Mouse (Mus musculus): ENCODE results near the gene Podxl2.

The Podxl2 gene

DNA sequence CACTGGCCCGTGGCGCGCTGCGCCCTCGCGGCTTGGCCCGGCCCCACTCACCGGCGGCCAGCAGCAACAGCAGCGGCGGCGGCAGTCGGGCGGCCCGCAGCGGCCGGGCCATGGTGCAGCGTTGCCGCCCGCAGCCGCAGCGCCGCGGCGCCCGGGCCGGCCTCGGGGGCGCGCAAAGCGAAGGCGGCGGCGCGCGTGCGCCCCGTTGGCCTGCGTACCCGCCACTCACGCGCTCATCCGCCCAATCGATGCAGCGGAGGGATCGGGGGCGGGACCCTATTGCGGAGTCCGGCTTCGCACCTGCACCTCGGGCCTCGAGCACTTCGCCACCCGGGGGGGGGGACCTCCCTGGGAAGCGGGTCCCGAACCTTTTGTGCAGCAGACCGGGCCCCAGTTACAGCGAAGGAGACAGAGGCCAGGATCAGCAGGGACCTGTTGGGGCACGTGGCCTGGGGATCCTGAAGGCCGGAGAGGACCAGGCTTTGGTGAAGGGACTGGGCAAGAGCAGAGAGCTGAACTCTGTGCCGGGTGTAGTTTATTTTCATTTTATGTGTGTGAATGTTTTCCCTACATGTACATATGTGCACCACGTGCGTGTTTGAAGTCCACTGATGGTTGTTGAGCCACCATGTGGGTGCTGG lies at the start of gene Podxl2:
Podxl2 (minus strand) TSS at position 177 of the 641 bp plus-strand sequence.
- peak; percentile 98 for DNase-seq

DNA sequence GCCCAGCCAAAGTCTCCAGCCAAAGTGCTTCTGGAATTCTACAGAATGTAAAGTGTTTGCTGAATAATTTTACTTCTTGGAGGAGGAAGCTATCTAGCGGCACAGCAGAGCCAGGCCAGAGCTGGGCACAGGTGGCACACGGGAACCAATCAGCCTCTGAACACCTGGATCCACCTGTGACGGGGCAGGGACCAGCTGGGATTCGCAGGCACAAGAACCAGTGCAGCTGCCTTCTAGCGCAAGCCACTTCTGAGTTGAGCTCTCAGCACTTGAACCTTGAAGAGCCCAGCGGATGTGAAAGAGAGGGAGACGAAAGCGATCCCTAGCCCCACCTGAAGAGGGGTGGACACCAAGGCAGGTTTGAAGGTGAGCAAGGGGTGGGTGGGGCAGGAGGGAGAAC lies 44.0 kb upstream of the Podxl2 start:
- DNase-seq: no peak

DNA sequence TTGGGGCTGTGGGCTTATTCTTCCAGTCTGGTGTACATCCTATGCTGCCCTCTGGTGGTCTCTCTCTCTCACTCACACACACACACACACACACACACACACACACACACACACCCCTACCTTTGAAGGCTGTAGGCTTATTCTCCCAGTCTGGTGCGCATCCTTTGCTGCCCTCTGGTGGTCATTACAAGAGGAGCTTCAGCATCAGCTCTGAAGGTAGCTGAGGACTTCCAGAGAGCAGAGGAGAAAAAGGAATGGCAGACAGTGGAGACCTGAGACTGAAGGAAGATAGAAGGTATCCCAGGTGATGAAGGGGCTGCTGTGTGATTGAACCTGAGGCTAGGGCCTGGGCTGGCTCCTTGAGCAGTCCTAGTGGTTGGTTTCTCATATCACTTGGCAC lies 41.3 kb upstream of the Podxl2 start:
- DNase-seq: peak; percentile 91

DNA sequence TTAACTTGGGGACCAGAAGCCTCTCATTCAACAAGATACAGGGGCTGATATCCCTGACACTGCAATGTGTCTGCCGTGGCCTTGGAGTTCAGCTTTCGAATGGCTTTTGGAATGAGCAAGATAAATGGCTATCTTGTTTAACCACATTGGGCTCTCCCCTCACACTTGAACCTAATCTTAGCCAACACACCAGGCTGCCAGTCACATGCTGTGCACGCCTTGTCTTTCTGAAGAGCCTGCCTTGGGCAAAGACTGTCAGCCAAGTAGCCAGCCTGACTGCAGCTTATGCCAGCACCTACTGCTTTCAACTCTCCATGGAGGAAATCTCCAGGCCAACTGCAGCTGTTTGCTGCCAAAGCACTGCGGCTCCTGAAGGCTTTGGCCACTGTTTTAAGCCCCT lies 40.7 kb upstream of the Podxl2 start:
- DNase-seq: peak; percentile 97

DNA sequence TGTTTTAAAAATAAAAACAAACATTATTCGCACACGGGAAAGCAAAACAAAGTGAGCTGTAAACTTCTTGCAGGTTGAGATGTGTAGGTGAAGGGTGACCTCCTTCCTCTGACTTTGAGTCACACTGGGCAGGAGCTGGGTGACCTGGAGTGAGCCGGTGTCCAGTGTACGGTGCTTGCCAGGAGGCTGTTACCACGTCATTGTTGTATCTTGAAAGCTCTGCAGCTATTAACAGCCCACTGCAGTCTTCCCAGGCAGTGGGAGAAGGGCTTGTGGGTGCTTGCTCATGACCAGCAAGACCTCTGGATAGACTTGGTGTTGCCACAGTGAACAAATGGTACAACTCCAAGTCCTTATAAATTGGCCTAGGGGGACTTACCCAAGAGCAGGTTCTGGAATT lies 40.0 kb upstream of the Podxl2 start:
- DNase-seq: peak; percentile 94

DNA sequence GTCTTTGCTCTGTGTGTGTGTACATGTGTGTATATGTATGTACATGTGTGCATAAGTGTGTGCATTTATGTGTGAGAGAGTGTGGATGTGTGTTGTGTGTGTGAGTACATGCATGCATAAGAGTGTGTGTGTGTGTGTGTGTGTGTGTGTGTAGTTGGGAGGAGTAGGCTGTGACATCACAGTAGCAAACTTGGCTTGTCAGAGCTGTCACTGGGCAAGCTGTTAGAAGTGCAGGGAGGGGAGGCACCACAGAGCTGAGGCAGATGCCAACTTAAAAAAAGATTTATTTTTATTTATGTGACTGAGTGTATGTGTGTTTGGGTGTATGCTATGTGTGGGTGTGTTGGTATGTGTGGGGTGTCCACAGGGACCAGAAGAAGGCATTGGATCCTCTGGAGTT lies 38.6 kb upstream of the Podxl2 start:
- DNase-seq: no peak

DNA sequence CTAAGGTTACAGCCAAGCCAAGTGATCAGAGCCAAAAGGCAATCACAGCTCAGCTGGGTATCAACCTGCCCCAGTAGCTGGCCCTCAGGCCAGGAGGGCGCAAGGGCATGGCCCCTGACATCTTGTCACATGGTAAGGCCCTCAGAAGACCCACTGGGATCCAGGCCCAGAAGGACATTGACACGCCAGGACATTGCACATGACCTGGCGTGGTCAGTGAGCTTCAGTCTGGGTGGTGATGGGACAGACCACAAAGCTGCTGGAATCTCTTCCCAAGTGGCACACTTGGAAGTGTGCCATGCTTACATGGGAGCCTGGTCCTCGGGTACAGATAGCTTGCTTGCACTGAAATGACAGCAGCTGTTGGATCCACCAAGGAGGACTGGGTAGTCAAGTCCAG lies 38.2 kb upstream of the Podxl2 start:
- DNase-seq: peak; percentile 97

DNA sequence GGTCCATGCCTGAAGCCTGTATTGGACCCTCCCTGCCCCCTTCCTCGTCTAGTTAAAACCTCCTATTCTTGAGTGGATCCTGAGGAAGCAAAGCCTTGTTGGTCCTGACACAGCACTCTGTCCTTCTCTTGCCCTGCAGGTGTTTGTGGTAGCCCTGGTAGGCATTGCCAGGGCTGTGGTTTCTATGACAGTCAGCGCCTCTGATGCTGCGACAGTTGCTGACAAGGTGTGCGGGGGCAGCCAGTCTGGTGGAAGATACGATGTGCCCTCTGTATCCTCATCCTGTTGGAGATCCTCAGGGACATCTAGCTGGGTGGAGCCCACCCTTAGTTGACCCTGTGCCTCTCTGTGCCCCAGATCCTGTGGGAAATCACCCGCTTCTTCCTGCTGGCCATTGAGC lies 34.3 kb upstream of the Podxl2 start:
- no peak for DNase-seq

DNA sequence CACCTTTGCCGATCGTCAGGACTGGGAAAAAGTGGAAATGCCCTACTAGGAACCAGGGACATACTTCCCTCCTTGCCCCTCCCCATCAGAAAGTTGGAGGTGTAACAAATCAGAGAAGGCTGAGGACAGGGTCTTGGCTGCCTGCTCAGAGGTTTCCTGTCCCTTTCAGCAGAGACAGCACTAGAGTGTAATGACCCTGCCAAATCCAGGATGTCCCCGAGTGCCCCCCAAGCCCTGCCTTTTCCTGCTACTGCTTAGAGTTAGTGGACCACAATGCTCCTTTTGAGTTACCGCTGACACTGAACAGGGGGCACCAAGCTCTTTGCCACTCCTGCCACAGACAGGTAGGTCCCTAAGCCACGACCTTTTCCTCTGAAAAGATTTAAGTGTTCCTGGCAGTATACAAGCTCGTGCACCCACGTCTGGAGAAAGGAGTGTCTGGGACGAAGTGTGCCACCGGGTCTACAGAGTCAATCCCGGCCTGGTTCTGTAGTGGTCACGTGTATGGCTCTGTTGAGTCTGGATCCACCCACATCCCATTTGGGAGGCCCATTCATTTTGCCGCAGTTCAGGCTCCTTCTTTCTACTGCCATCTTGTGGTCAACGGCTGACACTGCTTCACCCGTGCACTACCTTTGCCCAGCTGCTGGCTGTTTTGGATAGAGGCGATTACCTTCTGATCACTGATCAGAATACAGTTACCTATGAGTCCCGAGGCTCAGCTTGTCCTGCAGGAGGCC lies 31.7 kb upstream of the Podxl2 start:
- peak; percentile 97 for DNase-seq

DNA sequence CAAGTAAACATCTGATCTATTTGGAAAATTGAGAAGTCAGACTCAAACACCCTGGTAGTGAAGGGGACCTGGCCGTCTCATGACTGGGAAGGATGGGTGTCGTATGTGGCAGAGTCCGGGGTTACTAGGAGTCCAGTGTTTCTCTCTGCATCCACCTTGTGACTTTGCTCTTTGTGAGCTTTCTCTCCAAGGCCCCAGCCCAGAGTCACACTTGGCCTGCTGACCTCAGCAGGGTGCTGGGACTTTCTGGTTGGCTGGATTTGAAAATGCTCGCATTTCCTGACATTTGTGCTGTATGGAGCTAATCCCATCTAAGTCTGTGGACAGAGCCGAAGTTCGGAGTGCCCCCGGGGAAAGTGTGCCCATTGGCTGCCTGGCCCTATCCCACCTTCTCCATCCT lies 30.2 kb upstream of the Podxl2 start:
- DNase-seq: peak; percentile 86

DNA sequence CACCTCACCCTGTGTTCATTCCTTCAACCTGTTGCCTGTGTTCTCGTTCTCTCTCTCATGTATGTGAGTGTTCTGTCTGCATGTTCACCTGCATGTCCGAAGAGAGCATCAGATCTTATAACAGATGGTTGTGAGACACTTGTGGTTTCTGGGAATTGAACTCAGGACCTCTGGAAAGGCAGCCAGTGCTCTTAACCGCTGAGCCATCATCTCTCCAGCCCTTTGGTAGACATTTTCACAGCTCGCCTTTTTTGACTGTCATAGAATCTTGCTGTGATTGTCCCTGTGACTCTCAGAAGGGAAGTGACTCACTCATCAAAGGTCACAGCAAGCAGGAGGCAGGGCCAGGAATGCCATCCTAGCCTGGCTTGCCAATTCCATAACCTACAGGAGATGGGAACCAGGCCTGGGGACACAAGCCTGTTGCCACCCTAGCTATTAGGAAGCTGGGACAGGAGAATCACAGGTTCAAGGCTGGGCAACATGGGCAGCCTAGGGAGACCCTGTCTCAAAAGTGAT lies 29.7 kb upstream of the Podxl2 start:
- DNase-seq: peak; percentile 88

DNA sequence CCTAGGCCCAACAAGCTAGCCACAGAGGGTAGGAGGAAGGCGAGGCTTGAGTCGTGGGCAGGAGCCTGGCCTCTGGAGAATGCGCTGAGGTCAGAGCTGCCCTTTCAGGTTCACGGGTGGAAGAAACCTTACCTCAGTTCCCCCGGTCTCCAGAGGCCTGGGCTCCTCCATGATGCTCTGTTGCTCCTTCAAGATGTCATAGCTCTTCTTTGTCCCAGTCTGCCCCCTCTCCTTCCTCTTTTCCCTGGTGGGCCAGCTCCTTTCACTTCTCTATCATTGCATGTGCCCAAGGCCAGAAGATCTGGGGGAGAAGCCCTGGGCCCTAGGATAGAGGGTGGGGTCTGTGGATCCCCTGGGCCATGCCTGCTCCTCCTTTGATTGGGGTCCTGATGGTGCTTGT lies 28.9 kb upstream of the Podxl2 start:
- DNase-seq: peak; percentile 95

DNA sequence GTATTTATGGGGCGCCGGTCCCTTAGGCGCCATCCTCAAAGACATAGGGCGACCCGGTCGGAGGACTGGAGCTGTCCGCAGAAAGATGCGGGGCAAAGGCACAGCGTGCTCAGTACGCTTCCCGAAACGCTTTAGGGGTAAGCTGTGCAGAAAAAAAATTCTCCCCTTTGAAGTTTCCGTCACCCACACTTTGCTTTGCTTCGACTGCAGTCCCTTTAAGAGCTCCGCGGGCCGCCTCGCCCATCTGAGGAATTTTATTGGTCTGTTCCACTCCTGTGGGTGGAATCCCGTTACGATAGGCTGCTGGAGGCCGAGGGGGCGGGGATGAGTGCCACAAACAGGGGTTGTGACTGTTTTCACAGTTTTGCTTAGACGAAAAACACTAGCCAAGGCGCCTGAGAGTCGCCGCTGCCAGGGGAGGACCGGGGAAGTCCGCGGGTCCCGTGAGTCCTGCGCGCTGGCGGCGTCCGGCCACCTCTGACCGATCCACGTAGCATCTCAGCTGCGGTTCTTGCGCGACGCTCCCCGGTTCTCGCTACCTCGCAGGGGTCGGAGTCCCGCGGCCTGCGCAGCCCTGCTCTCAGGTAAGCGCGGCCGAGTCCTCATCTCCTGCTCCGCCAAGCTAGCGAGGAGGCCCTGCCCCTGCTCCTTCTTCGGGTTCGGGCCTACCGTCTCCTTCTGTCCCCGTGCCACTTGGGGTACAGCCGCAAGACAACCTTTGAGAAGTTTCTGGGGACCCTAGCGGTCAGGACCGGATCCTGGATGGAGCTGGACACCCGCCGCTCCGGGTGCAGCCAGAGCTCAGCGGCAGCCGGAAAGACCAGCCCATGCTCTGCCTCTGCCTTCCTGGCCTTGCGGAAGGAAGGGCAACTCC lies 27.3 kb upstream of the Podxl2 start, which contains the start of gene Tpra1:
Tpra1 (plus strand) TSS at position 305 of the 874 bp plus-strand sequence.
- DNase-seq: peak; percentile 100

DNA sequence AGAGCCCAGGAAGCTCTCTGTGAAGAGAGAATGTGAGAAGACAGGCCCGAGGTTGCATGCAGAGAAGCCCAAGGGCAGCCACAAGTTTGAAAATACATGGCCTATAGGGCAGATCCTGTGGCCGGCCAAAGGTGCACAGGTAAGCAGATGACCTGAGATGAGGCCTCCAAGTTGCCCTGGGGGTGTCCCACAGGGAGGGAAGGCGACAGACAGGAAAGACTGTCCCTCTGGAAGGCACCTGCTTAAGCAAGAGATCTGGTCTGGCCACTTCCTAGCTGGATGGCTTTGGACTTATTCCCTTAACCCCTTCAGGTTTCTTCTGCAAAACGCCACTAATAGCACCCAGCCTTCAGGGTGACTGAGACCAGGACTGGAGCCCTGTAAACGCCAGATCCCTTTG lies 26.6 kb upstream of the Podxl2 start:
- DNase-seq: peak; percentile 94

DNA sequence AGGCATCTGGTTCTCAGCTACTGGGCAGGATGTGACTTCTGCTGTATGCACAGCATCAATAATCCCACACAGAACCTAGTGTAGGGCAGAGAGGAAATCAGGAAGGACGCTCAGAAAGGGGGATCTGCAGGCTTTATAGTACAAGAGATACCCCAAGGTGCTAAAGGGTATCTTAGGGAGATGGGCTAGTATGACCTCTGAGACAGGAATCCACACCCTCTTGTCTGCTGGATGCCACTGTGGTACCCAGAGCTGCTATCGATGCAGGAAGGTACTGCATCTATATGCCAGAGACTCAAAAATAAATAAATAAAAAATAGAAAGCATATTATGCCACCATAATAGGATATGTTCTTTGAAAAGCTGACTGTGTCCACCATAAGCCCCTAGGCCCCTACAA lies 24.8 kb upstream of the Podxl2 start:
- peak; percentile 76 for DNase-seq

DNA sequence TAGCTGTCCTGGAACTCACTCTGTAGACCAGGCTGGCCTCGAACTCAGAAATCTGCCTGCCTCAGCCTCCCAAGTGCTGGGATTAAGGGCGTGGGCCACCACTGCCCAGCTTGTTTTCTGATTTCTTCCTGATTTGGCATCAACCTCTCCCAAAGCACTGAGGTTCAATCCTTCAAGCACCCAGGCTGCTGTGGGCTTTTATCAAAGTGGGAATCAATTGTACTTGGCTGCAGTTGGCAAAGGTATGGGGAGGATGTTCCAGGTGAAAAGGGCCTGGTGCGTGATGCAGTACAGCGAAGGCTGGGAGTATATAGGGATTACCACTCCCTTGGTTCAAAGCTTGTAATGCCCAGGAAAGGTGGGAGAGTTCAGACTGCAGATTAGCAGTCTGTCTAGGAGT lies 24.2 kb upstream of the Podxl2 start:
- peak; percentile 91 for DNase-seq

DNA sequence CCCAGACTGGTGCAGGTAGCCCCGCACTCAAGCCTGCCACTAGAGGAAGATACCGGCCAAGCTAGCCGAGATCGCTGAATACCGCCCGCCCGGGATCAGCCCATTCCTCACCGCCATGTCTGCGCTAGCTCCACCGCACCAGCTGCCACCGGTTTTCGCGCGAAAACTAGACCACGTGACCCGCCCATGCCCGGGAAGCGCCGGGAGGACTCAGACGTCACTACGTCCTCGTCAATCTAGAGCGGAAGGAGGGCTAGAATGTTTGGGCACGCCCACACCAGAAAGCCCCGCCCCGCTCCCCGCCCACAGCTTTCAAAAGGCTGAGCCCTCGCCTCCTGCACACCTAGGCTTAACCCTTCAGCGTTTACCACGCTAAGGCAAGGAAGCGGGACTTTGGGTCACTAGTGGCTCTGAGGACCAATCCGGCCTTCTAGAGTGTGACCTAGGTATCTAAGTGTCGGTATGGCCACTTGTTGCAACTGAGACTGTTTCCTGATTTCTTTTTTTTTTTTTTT lies 23.7 kb upstream of the Podxl2 start, which contains the start of gene Mcm2:
Mcm2 (minus strand) TSS at position 247 of the 515 bp plus-strand sequence.
- peak; percentile 100 for DNase-seq

DNA sequence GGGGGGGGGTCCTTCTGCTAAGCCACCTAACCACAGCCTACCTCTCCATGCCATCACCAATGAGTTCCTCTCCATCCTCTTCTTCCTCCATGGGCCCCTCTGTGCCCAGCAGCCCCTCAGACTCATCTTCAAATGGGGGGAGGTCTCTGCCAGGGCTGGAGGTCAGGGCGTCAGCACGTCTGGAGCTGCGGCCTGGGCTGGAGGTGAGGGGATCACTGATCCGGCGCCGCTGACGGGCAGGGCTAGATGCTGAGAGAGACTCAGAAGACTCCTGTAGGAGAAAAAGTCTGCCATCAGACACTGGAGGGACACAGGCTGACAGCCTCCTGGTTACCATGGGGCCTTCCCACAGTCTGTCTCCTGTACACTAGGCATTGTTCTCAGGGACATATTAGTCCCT lies 22.4 kb upstream of the Podxl2 start:
- peak; percentile 90 for DNase-seq

DNA sequence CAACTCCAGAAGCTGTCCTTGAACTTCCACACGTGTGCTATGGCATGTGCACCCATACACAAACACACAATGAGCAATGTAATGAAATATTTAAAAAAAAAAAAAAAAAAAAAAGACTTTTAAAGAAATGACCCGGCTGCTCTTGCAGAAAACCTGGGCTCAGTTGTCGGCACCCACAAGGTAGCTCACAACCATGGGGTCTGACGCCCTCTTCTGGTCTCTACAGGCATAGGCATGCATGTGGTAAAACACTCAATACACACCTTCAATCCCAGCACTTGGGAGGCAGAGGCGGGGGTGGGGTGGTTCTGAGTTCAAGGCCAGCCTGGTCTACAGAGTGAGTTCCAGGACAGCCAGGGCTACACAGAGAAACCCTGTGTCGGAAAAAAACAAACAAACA lies 21.1 kb upstream of the Podxl2 start:
- DNase-seq: no peak

DNA sequence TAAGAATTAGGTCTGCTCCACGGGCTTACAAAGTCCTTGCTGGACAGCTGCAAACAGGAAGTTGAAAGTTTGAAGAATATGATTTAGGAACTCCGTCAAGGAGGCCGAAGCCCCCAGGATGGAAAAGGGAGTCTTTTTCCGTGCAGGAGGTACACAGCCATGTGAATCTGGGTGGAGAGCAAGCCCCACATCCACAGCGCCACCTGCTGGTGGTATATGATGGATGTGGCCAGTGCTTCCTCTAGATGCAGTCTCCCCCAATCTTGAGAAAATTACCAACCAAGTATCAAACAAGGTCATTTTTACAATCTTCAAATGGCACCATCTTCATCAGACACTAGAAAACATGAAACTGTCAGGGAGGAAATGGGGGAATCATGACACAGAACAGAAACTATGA lies 18.7 kb upstream of the Podxl2 start:
- no peak for DNase-seq

DNA sequence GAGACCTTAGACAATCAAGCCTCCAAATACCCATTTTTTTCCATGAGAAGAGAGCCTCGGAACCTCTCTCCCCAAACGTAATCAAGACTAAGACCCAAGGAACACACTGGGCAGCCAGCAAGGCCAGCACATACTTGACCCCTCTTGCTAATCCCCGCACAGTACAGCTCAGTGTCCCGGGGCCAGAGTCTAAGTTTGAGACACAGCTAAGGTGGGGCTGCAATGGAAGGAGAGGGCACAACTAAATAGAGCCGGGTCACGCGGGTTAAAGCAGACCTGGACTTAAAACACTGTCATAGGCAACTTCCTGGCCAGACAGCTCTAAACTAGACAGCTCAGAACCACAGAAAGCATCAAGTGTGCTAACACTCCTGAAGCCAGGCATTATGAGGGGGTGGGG lies 16.0 kb upstream of the Podxl2 start:
- DNase-seq: no peak

DNA sequence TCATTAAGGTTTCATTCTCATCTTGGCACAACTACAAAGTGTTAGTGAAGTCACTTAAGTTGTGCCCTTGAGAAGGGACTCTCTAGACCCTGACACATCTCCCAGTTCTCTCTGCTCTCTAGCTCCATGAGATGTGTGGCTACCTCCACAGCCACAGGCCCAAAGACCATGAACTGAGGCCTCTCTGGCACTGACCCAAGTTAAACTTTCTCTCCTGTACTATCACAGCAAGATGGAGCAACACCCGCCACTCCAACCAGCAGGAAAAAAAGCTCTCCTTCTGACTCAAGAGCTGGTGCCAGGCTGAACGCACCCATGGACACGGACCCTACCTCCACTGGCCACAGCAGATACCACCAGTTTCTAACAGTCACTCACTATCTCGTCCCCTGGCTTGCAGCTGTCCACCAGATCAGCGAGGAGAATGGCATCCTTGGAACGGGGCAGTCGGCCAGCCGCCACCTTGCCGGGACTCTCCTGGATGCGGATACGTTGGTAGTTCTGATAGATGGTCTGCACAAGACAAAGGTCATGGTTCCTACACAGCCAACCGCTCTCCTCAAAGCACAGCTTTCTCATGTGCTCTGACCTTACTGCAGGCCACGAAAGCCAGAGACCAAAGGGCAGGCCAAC lies 14.7 kb upstream of the Podxl2 start:
- no peak for DNase-seq

Measured in heart, adult 11 months (tissue).